Mouse (Mus musculus) ES-Bruce4 (cell line): ENCODE data around the gene Ankfn1. TPM values are rescaled to one million over a fixed set of nuclear protein-coding genes. Genes with fewer than 3 reads are reported as not detected.

ENCODE experiments used
- H3K27ac ChIP-seq: 2 replicates; pipeline ENCODE4 v1.5.1; 2012; ENCODE audit warnings: low read length, inconsistent platforms; ENCODE audit not compliant: insufficient read depth
- H3K27me3 ChIP-seq: 2 replicates; pipeline ENCODE4 v1.6.1; 2012; ENCODE audit warnings: mild to moderate bottlenecking, low read length, inconsistent platforms; ENCODE audit not compliant: control insufficient read depth, poor library complexity, insufficient read depth, severe bottlenecking
- H3K36me3 ChIP-seq: 2 replicates; pipeline ENCODE4 v1.6.1; 2012; ENCODE audit warnings: inconsistent platforms, mild to moderate bottlenecking, low read length, moderate library complexity; ENCODE audit not compliant: control insufficient read depth, poor library complexity, insufficient read depth, severe bottlenecking
- H3K4me1 ChIP-seq: one replicate; pipeline ENCODE4 v1.8.1; 2011; ENCODE audit warnings: low read length; ENCODE audit not compliant: control insufficient read depth, insufficient read depth
- H3K4me3 ChIP-seq: 2 replicates; pipeline ENCODE4 v1.5.1; 2011; ENCODE audit warnings: low read depth, mild to moderate bottlenecking, low read length
- H3K9ac ChIP-seq: 2 replicates; pipeline ENCODE4 v1.6.1; 2012; ENCODE audit warnings: low read depth, mild to moderate bottlenecking, inconsistent platforms; ENCODE audit not compliant: poor library complexity, severe bottlenecking
- H3K9me3 ChIP-seq: replicated peaks from 2 replicates; pipeline ENCODE4 v1.6.1; 2012; ENCODE audit warnings: mild to moderate bottlenecking, low read length, inconsistent platforms; ENCODE audit not compliant: control insufficient read depth, poor library complexity, insufficient read depth, severe bottlenecking
- CTCF ChIP-seq: IDR thresholded peaks from one replicate; pipeline ENCODE4 v1.8.1; 2011; ENCODE audit warnings: low read depth, low read length
- EP300 ChIP-seq: IDR thresholded peaks from 2 replicates; pipeline ENCODE4 v1.6.1; 2011; ENCODE audit warnings: low read depth, low read length; ENCODE audit not compliant: insufficient read depth
- POLR2A ChIP-seq: IDR thresholded peaks from one replicate; pipeline ENCODE4 v1.8.1; 2011; ENCODE audit warnings: low read length; ENCODE audit not compliant: insufficient read depth
- polyA plus RNA-seq: library from polyadenylated mRNA; stranded (reverse); fragments of >200 nt; gene quantifications from 2 replicates; pipeline ENCODE4 v1.2.4, GENCODE M21; 2011; ENCODE audit warnings: low read depth; ENCODE audit not compliant: missing spikeins, insufficient read depth, insufficient read length

Gene Ankfn1
- polyA plus RNA-seq, 1 experiment, result not detected

DNA sequence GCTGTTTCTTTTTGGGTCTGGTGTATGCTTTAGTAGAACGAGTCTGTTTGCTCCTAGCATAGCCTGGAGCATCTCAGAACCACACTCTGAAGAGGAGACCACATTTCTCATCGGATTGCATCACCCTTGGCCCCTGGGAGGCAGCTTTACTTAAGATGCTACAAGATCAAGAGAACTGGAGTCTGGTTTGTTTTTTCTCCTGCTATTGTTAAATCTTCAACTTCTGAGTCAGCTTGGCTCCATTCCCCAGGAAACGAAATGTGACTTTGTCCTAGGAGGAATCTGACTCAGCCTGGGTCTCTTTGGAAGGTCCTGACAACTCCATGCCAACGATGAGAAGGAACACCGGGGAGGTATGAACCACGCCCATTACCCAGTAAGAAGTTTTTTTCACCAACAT is 197.6 kb downstream of the Ankfn1 start:
- Histone ChIP-seq H3K36me3 (no peaks in the 10 kb centered on the region), H3K27ac (no peak overlapping the region), H3K27me3 (no peaks in the 10 kb centered on the region; the same call in 1 of the 2 replicates), H3K4me3 (no peak overlapping the region), H3K4me1 (no peaks in the 10 kb centered on the region), H3K9ac (no peak overlapping the region), H3K9me3 (peaks cover 11% of the 10 kb centered on the region)
- TF ChIP-seq POLR2A, result no peak
- TF ChIP-seq EP300, result no peak
- TF ChIP-seq CTCF, result no peak

DNA sequence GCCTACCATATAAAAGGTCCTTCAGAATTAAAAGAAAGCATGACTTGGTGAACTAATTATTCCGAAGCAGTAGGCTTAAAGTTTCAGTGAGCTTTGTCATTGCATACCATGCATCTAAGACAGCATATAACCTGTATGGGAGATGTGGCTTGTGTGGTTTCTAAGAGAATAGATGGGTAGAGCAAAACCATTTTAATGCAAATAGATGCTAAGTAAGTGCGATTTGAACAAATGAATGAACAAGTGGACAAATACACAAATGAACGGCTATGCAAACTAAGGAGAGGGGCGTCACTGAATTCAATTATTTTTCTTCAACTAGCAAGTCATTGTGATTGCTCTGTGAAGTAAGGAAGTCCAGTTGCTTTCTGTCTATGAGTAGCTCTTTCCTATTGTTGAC is 198.3 kb downstream of the Ankfn1 start:
- Histone ChIP-seq H3K36me3 (no peaks in the 10 kb centered on the region), H3K9me3 (peaks cover 11% of the 10 kb centered on the region), H3K27me3 (no peaks in the 10 kb centered on the region; the same call in 1 of the 2 replicates), H3K9ac (no peak overlapping the region), H3K27ac (no peak overlapping the region), H3K4me3 (no peak overlapping the region), H3K4me1 (no peaks in the 10 kb centered on the region)
- no peak for TF ChIP-seq EP300
- no peak for TF ChIP-seq CTCF
- TF ChIP-seq POLR2A, result no peak

DNA sequence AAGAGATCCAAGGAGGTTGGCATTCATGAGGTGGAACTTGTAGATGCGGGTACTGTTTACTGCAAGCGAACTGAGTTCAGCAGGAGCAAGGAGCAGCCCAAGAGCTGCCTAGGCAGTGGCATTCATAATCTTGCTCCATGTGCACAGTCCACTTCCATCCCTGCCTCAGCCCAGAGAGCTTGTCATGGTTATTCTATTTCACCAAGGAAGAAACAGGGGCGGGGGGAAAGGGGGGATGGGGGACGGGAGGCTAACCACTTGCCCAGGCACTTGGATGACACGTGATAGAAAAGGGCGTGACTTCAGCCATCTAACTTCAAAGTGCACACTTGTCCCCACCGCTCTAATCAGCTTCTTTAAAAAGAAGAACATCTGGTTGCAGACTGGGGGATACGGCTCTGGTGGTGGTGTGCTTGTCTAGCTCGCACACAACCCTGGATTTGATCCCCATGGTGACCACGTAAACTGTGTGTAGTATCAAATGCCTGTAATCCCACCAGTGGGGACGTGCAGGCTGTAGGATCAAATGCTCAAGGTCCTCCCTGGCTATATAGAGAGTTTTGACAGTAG is 203.1 kb downstream of the Ankfn1 start:
- H3K9me3 ChIP-seq, result peaks cover 11% of the 10 kb centered on the region
- TF ChIP-seq POLR2A, result no peak
- TF ChIP-seq EP300, result no peak
- no peak for TF ChIP-seq CTCF
- H3K27me3 ChIP-seq, result no peaks in the 10 kb centered on the region; the same call in 1 of the 2 replicates
- H3K36me3 ChIP-seq, result no peaks in the 10 kb centered on the region
- no peak overlapping the region for H3K27ac ChIP-seq
- H3K4me1 ChIP-seq, result no peaks in the 10 kb centered on the region
- H3K9ac ChIP-seq, result no peak overlapping the region
- H3K4me3 ChIP-seq, result no peak overlapping the region

DNA sequence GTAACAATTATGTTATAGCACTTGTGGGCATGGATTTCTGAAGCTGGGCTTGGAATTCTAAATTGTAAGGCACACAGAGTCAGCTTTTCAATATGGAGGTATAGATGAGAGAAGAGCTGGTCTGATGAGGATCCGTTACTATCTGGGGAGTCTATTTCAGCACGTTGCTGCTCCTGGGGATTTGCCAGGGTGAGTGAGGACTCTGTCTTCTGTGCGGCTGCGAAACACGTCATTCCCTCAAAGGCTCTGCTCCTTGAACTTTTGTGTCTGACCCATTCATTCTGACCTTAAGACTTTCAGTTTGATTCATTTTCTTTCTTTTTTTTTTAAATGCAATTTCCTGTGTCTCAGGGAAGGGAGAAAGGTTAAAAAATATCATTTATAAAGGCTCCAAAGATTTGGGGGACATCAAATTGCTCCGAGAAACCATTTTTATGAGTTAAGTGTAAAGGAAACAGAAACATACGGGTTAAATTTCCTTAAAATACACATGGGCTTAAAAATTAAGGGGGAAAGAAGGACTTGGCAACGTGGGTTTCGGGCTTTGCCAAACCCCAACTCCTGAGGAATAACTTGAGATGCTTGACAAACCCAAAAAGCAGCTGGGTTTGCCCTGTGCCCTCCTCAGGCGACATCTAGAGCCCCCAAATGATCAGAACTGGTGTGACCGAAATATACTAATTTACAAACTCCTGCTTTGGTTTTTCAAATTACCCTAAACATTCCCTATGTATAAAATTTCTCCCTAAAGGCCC is 207.9 kb downstream of the Ankfn1 start:
- Histone ChIP-seq H3K9ac (no peak overlapping the region), H3K36me3 (no peaks in the 10 kb centered on the region), H3K9me3 (no peaks in the 10 kb centered on the region), H3K4me1 (no peaks in the 10 kb centered on the region), H3K4me3 (no peak overlapping the region), H3K27me3 (no peaks in the 10 kb centered on the region; the same call in 1 of the 2 replicates), H3K27ac (no peak overlapping the region)
- TF ChIP-seq CTCF, result no peak
- no peak for TF ChIP-seq POLR2A
- TF ChIP-seq EP300, result no peak

DNA sequence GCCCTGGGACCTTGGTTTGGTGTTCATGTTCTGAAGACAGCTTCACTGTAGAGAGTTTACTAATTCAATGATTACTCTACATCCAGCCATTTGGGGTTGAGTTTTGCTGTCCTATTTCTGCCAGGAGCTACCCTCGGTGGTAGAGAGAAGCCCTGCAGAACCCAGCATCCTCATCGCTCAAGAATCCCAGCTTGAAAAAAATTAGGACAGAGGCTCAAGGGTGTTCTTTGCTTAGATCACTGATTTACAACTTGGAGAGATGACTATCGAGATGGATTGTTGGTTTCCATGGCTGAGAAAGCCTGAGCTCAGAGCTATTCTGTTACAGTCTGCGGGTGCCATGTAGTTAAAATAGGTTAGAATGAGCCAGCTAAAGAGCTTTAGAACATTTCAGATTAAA is 209.2 kb downstream of the Ankfn1 start:
- H3K4me1 ChIP-seq, result no peaks in the 10 kb centered on the region
- no peaks in the 10 kb centered on the region; the same call in 1 of the 2 replicates for H3K27me3 ChIP-seq
- H3K9me3 ChIP-seq, result no peaks in the 10 kb centered on the region
- no peak for TF ChIP-seq CTCF
- no peak for TF ChIP-seq EP300
- TF ChIP-seq POLR2A, result no peak
- H3K9ac ChIP-seq, result no peak overlapping the region
- H3K27ac ChIP-seq, result no peak overlapping the region
- no peak overlapping the region for H3K4me3 ChIP-seq
- H3K36me3 ChIP-seq, result no peaks in the 10 kb centered on the region

DNA sequence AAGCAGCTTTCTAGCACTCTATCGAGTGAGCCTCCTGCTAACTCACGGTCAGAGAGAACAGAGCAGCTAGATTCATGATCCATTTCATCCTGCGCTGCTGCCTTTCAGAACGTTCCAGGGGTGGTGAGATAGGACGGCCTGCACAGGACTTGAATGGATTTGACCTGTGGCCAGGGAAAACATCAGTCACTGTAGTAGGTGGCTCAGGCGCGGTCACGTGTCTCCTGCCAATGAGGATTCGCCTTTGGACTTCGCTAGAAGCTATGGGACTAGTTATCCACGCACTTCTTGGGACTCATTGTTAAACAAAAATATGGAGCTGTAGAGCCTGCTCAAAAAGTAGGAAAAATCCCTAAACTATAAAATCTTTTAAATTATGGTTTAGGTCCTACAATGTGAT is 226.0 kb downstream of the Ankfn1 start:
- H3K36me3 ChIP-seq, result no peaks in the 10 kb centered on the region
- H3K27ac ChIP-seq, result no peak overlapping the region
- no peaks in the 10 kb centered on the region for H3K9me3 ChIP-seq
- H3K27me3 ChIP-seq, result no peaks in the 10 kb centered on the region
- no peak overlapping the region for H3K9ac ChIP-seq
- H3K4me1 ChIP-seq, result no peaks in the 10 kb centered on the region
- H3K4me3 ChIP-seq, result no peak overlapping the region
- TF ChIP-seq EP300, result no peak
- TF ChIP-seq CTCF, result no peak
- TF ChIP-seq POLR2A, result no peak
